Mouse (Mus musculus): ENCODE measurements around the gene Pacs2. TPM values are rescaled to one million over a fixed set of nuclear protein-coding genes. Genes with fewer than 3 reads are reported as not detected.
A peak's percentile ranks its signal among the peaks of the same experiment; 100 is the strongest.

The Pacs2 gene
- polyA plus RNA-seq, 1 experiment from 2014 or later, result 4.0 TPM

DNA sequence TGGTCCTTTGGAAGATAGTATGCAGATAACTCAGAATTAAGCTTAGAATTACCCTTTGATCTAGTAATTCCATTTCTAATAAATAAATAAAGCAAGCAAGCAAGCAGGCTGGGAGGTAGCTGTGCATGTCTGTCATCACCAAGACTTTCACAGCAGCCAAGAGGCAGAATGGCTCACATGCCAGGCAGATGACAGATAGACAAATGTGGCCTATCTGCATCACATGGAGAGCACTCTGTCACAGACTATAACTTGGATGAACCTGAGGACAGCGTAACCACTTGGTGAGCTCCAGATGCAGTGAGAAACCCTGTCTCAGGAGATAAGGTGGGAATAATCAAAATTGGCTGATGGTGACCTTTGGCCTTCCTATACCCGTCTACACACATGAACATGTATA, 20.8 kb downstream of the Pacs2 start:
- H3K27ac ChIP-seq (ENCODE audit: low read depth), result no peak overlapping the region
- H3K9ac ChIP-seq (replicated peaks), result no peak overlapping the region
- ATAC-seq, result peak; percentile 11; the same call in 1 of the 2 replicates
- no peaks in the 10 kb centered on the region for H3K9me3 ChIP-seq (ENCODE audit: low read length)
- no peaks in the 10 kb centered on the region for H3K36me3 ChIP-seq (replicated peaks; ENCODE audit: insufficient read depth, low read length)
- DNase-seq, result no peak
- 51% methylated on average over 2 of the region's 2 CpGs for WGBS (ENCODE audit: insufficient replicate concordance)
- TF ChIP-seq EP300 (IDR thresholded peaks at IDR 0.05; ENCODE audit: low read depth), result peak; percentile 48; the same call in 1 of the 2 replicates
- TF ChIP-seq CTCF (IDR thresholded peaks at IDR 0.05; ENCODE audit: low read depth), result no peak
- H3K4me2 ChIP-seq (ENCODE audit: low read depth, low read length), result no peak overlapping the region
- peaks cover 36% of the 10 kb centered on the region for H3K4me1 ChIP-seq (ENCODE audit: insufficient read depth)
- H3K4me3 ChIP-seq (ENCODE audit: low read depth, low read length), result no peak overlapping the region
- no peaks in the 10 kb centered on the region for H3K27me3 ChIP-seq (ENCODE audit: insufficient read depth, low read length)

GRCm38 (mm10) chr12:113036996-113037395, 22.7 kb downstream of the Pacs2 start:
- H3K27me3 ChIP-seq (ENCODE audit: insufficient read depth, low read length), result no peaks in the 10 kb centered on the region
- TF ChIP-seq CTCF (IDR thresholded peaks at IDR 0.05; ENCODE audit: low read depth) (no peak), EP300 (IDR thresholded peaks at IDR 0.05; ENCODE audit: low read depth) (no peak; the same call in 1 of the 2 replicates)
- no peaks in the 10 kb centered on the region for H3K9me3 ChIP-seq (ENCODE audit: low read length)
- peaks cover 17% of the 10 kb centered on the region for H3K4me1 ChIP-seq (ENCODE audit: insufficient read depth)
- no peak overlapping the region for H3K4me3 ChIP-seq (ENCODE audit: low read depth, low read length)
- H3K4me2 ChIP-seq (ENCODE audit: low read depth, low read length), result no peak overlapping the region
- no peak overlapping the region for H3K27ac ChIP-seq (ENCODE audit: low read depth)
- DNase-seq, result no peak
- peak; percentile 65 for ATAC-seq
- H3K9ac ChIP-seq (replicated peaks), result no peak overlapping the region
- 55% methylated on average over 4 of the region's 4 CpGs for WGBS (ENCODE audit: insufficient replicate concordance)
- no peaks in the 10 kb centered on the region for H3K36me3 ChIP-seq (replicated peaks; ENCODE audit: insufficient read depth, low read length)

DNA sequence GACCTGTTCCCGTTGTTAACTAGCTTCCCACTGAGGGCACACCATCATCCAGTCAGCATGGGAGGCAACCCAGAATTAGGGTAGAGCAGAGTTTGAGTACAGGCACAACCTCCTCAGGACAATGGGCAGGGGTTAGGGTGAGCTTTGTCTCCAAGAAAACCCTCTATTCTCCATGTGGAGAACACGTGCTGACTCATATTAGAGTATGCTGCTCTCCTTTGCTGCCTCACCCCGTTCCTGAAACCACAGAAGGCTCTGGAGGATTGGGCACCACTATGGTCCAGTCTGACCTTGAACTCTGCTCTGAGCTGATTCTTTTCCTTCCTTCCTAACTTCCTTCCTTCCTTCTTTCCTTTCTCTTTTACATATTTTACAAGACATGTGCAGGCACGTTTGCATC, 24.1 kb downstream of the Pacs2 start:
- Histone ChIP-seq H3K27me3 (ENCODE audit: insufficient read depth, low read length) (no peaks in the 10 kb centered on the region), H3K27ac (ENCODE audit: low read depth) (no peak overlapping the region), H3K4me2 (ENCODE audit: low read depth, low read length) (no peak overlapping the region), H3K36me3 (replicated peaks; ENCODE audit: insufficient read depth, low read length) (no peaks in the 10 kb centered on the region), H3K9me3 (ENCODE audit: low read length) (no peaks in the 10 kb centered on the region), H3K4me1 (ENCODE audit: insufficient read depth) (peaks cover 11% of the 10 kb centered on the region), H3K9ac (replicated peaks) (no peak overlapping the region), H3K4me3 (ENCODE audit: low read depth, low read length) (no peak overlapping the region)
- WGBS (ENCODE audit: insufficient replicate concordance), result 86% methylated on average over 4 of the region's 4 CpGs
- ATAC-seq (no peak), DNase-seq (no peak)
- TF ChIP-seq CTCF (IDR thresholded peaks at IDR 0.05; ENCODE audit: low read depth), result no peak
- TF ChIP-seq EP300 (IDR thresholded peaks at IDR 0.05; ENCODE audit: low read depth), result no peak

- DNase-seq (no peak), ATAC-seq (peak; percentile 30)
- Histone ChIP-seq H3K36me3 (replicated peaks; ENCODE audit: insufficient read depth, low read length) (peaks cover 4% of the 10 kb centered on the region), H3K4me2 (ENCODE audit: low read depth, low read length) (no peak overlapping the region), H3K9ac (replicated peaks) (no peak overlapping the region), H3K27me3 (ENCODE audit: insufficient read depth, low read length) (no peaks in the 10 kb centered on the region), H3K4me3 (ENCODE audit: low read depth, low read length) (no peak overlapping the region), H3K27ac (ENCODE audit: low read depth) (peak overlapping the region; percentile 55; the same call in 1 of the 2 replicates), H3K9me3 (ENCODE audit: low read length) (no peaks in the 10 kb centered on the region), H3K4me1 (ENCODE audit: insufficient read depth) (peaks cover 9% of the 10 kb centered on the region)
- TF ChIP-seq EP300 (IDR thresholded peaks at IDR 0.05; ENCODE audit: low read depth) (no peak), CTCF (IDR thresholded peaks at IDR 0.05; ENCODE audit: low read depth) (no peak)
- 68% methylated on average over 14 of the region's 15 CpGs for WGBS (ENCODE audit: insufficient replicate concordance)
These were observed 27.5 kb downstream of the Pacs2 start for GRCm38 (mm10) chr12:113041481-113042439.

- Histone ChIP-seq H3K4me3 (ENCODE audit: low read depth, low read length) (no peak overlapping the region), H3K27ac (ENCODE audit: low read depth) (peak overlapping the region; percentile 55), H3K9me3 (ENCODE audit: low read length) (no peaks in the 10 kb centered on the region), H3K36me3 (replicated peaks; ENCODE audit: insufficient read depth, low read length) (peaks cover 8% of the 10 kb centered on the region), H3K9ac (replicated peaks) (no peak overlapping the region), H3K27me3 (ENCODE audit: insufficient read depth, low read length) (no peaks in the 10 kb centered on the region), H3K4me2 (ENCODE audit: low read depth, low read length) (peak overlapping the region; percentile 19; the same call in 1 of the 2 replicates), H3K4me1 (ENCODE audit: insufficient read depth) (peaks cover 7% of the 10 kb centered on the region; the same call in 1 of the 2 replicates)
- WGBS (ENCODE audit: insufficient replicate concordance), result 54% methylated on average over 2 of the region's 2 CpGs
- DNase-seq (peak; percentile 65), ATAC-seq (peak; percentile 84)
- no peak for TF ChIP-seq CTCF (IDR thresholded peaks at IDR 0.05; ENCODE audit: low read depth)
- TF ChIP-seq EP300 (IDR thresholded peaks at IDR 0.05; ENCODE audit: low read depth), result peak; percentile 90
These were observed 28.2 kb downstream of the Pacs2 start for GRCm38 (mm10) chr12:113042543-113042942.

DNA sequence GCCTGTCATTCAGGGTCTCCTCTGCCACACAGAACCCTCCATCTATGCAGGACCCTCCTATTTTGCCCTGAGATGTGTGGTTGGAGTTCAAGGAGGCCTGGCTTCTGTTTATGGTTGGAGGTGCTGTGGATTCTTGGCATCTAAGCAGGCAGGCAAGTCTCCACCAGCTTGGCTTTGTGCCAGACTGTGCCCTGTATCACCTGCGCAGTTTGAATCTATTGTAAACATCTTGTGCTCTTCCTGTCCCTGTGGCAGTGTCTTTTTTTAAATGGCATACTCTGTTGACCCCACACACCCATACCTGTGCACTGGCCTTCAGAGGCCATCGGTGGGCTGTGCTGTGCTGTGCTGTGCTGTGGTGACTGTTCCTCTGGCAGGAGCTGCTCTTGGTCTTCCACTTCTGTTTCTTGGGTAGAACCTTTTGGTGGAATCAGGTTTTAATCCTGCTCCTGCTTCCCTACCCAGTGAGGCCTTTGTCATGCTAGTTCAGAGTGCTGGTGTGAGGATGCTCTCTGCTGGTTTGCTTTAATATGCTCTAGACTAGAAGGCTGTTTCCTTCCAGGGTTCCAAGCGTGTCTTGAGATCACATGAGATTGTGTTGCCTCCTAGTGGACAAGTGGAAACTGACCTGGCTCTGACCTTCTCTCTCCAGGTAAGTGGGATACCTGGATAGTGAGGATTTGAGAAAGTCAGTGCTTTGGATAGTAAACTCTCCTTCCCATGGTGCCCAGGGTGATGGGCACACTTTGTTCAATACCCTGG, 30.8 kb downstream of the Pacs2 start:
- Histone ChIP-seq H3K4me1 (ENCODE audit: insufficient read depth) (peaks cover 7% of the 10 kb centered on the region; the same call in 1 of the 2 replicates), H3K27ac (ENCODE audit: low read depth) (no peak overlapping the region), H3K4me3 (ENCODE audit: low read depth, low read length) (no peak overlapping the region), H3K4me2 (ENCODE audit: low read depth, low read length) (no peak overlapping the region), H3K36me3 (replicated peaks; ENCODE audit: insufficient read depth, low read length) (peaks cover 15% of the 10 kb centered on the region), H3K9me3 (ENCODE audit: low read length) (no peaks in the 10 kb centered on the region), H3K9ac (replicated peaks) (no peak overlapping the region), H3K27me3 (ENCODE audit: insufficient read depth, low read length) (no peaks in the 10 kb centered on the region)
- DNase-seq (no peak), ATAC-seq (no peak)
- TF ChIP-seq EP300 (IDR thresholded peaks at IDR 0.05; ENCODE audit: low read depth) (no peak), CTCF (IDR thresholded peaks at IDR 0.05; ENCODE audit: low read depth) (peak; percentile 74)
- 74% methylated on average over 3 of the region's 3 CpGs for WGBS (ENCODE audit: insufficient replicate concordance)

Data from liver, postnatal 0 days (tissue).